Mouse (Mus musculus) stomach, postnatal 0 days (tissue): ENCODE measurements around the gene Urm1. TPM values are rescaled to one million over a fixed set of nuclear protein-coding genes. Genes with fewer than 3 reads are reported as not detected.
A peak's percentile ranks its signal among the peaks of the same experiment; 100 is the strongest.

Experiments
- ATAC-seq: fragments of 200-750 bp; cut with Nextera tagmentation; 2 replicates; pipeline ENCODE4 v1.8.0; 2017; ENCODE audit not compliant: low FRiP score, low TSS enrichment
- DNase-seq: peaks from one replicate; pipeline ENCODE4 v3.0.0-alpha.2; 2016; ENCODE audit warnings: low spot score
- H3K27ac ChIP-seq: fragments of 300-500 bp; sonication (generic); replicated peaks from 2 replicates; pipeline ENCODE4 v1.5.1; 2014; ENCODE audit warnings: mild to moderate bottlenecking, control low read depth
- H3K27me3 ChIP-seq: fragments of 300-500 bp; sonication (generic); 2 replicates; pipeline ENCODE4 v1.6.1; 2014; ENCODE audit warnings: low read length; ENCODE audit not compliant: control insufficient read depth, insufficient read depth
- H3K36me3 ChIP-seq: fragments of 300-500 bp; sonication (generic); 2 replicates; pipeline ENCODE4 v1.6.1; 2014; ENCODE audit warnings: low read length, mixed read lengths; ENCODE audit not compliant: control insufficient read depth, insufficient read depth
- H3K4me1 ChIP-seq: fragments of 300-500 bp; sonication (generic); replicated peaks from 2 replicates; pipeline ENCODE4 v1.6.1; 2014; ENCODE audit warnings: antibody characterized with exemption; ENCODE audit not compliant: control insufficient read depth, insufficient read depth
- H3K4me2 ChIP-seq: fragments of 300-500 bp; sonication (generic); replicated peaks from 2 replicates; pipeline ENCODE4 v1.6.1; 2014; ENCODE audit warnings: low read depth, mild to moderate bottlenecking, control low read depth, moderate library complexity
- H3K4me3 ChIP-seq: fragments of 300-500 bp; sonication (generic); 2 replicates; pipeline ENCODE4 v1.5.1; 2014; ENCODE audit warnings: low read depth, low read length, control low read depth
- H3K9ac ChIP-seq: fragments of 300-500 bp; sonication (generic); 2 replicates; pipeline ENCODE4 v1.6.1; 2014; ENCODE audit warnings: mild to moderate bottlenecking, low read length, control low read depth, mixed read lengths
- H3K9me3 ChIP-seq: fragments of 300-500 bp; sonication (generic); 2 replicates; pipeline ENCODE4 v1.6.1; 2016; ENCODE audit warnings: low read length; ENCODE audit not compliant: control insufficient read depth
- CTCF ChIP-seq: IDR thresholded peaks from 2 replicates; pipeline ENCODE4 v1.5.1; 2016; ENCODE audit warnings: antibody characterized with exemption, low read depth, mild to moderate bottlenecking, moderate library complexity
- EP300 ChIP-seq: optimal IDR thresholded peaks from 2 replicates; pipeline ENCODE3; 2016; ENCODE audit warnings: antibody characterized with exemption
- WGBS: fragments of 180-500 bp; shearing (Covaris S2); extraction: QIAGEN DNeasy Blood & Tissue Kit; methylation state at CpG from one replicate; pipeline ENCODE4 v1.1.7; 2014; 5-methylcytosine and 5-hydroxymethylcytosine counted together
- polyA plus RNA-seq: library from polyadenylated mRNA; unstranded; fragments of >200 nt; fragmentation: Nextera tagmentation; extraction: Ambion mirVana; gene quantifications from 2 replicates; pipeline ENCODE4 v1.2.1, GENCODE M21; 2015

Gene Urm1
- polyA plus RNA-seq, 1 experiment from 2014 or later, result 16.2 TPM

DNA sequence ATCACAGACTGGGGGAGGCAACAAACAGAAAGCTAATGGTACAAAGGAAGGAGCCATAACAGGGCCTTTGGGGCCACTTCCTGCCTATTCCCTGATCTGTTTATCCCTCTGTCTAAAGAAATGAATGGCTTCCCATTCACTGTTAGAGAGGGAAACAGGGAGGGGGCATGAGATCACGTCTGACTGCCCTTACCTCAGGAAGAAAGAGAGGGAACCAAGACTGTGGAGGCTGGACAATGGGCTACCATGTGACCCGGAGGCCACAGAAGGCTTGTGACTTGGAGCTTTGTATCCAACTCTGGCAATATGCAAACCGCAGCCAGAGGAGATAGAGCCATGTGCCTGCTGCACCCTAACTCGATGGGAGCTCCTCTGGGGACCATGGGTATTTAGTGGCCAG is 35.6 kb upstream of the Urm1 start:
- H3K4me2 ChIP-seq, result no peak overlapping the region
- H3K9me3 ChIP-seq, result no peaks in the 10 kb centered on the region
- 68% methylated on average over 4 of the region's 4 CpGs for WGBS
- no peak for DNase-seq
- ATAC-seq, result no peak
- H3K27ac ChIP-seq, result no peak overlapping the region
- no peak overlapping the region for H3K9ac ChIP-seq
- peaks cover 34% of the 10 kb centered on the region for H3K36me3 ChIP-seq
- H3K27me3 ChIP-seq, result no peaks in the 10 kb centered on the region
- no peaks in the 10 kb centered on the region for H3K4me1 ChIP-seq
- no peak overlapping the region for H3K4me3 ChIP-seq
- TF ChIP-seq CTCF (no peak), EP300 (no peak)

DNA sequence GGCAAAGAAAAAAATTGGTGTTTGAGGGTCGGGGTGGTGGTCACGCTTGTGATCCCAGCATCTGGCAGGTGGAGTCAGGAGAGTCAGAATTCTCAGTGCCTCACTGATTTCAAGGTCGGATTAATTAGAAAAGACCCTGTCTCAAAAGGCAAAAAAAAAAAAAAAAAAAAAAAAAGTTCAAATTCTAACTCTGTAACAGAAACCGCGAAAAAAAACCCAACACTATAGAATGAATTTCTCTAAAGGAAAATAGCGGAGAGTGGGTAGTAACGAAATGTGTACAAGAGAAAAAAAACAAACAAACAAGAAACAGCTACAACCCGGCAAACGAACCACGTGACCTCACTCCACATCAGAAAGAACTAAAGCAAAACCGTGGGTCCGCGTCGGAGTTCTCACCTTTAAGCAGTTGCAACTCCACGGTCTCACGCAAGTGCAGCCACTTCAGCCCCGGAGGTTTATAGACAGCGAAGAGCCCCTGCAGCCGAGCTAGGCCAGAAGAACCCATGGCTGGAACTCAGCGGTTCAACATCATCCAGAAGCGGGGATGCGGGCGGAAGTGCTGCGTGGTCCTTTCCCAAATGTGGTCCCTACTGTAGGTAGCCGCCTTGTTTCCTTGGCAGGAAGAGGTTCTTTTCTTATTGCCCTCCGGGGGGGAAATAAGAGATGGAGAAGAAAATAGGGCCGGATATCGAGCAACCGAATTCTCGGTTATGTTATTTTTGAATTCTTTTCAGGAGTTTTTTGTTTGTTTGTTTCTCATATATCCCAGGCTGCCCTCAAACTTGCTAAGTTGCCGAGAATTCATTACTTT is 32.6 kb upstream of the Urm1 start, which contains the start of gene Coq4:
TSS of gene Coq4 (plus strand) at position 390 of the 814 bp plus-strand sequence.
- WGBS, result 2% methylated on average over 31 of the region's 31 CpGs
- H3K27me3 ChIP-seq, result no peaks in the 10 kb centered on the region
- H3K36me3 ChIP-seq, result peaks cover 25% of the 10 kb centered on the region
- H3K27ac ChIP-seq, result peak within 1 kb of the TSS; percentile 81
- H3K4me3 ChIP-seq, result peak within 1 kb of the TSS; percentile 68
- H3K9ac ChIP-seq, result peak within 1 kb of the TSS; percentile 69
- no peaks in the 10 kb centered on the region for H3K4me1 ChIP-seq
- H3K4me2 ChIP-seq, result peak within 1 kb of the TSS; percentile 95
- no peak for TF ChIP-seq EP300
- TF ChIP-seq CTCF, result no peak
- DNase-seq (peak; percentile 88), ATAC-seq (peak; percentile 88)
- no peaks in the 10 kb centered on the region for H3K9me3 ChIP-seq

DNA sequence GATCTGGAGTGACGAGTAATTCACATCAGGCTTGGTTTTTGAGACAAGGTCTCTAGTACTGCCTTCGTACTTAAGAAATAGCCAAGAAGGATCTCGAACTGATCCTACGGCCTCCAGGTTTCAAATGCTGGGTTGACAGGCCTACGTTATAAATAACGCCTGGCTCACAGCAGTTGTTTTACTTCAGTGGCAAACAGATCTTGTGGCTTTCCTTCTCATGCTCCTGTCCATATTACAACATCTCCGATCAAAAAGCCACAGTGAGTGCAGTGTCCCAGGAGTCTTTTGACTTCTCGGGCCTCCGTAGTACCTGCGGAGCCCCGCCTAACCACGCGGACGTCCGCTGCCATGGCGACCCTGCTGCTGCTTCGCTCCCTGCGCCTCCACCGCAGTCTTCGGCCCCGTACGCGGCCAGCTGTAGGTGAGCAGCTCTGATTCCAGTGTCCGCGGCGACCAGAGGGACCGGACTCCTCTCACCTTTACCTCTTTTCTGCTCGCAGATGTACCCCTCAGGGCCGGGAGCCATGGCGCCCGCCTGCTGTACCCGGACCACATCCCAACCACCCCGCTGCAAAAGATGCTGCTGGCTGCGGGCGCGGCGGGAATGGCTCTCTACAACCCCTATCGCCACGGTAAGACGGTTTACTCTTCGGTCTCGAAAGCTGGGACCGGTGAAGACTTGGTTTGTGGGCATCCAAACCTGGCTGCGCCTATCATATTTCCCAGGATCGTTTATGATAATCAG is 31.8 kb upstream of the Urm1 start, which contains the start of gene Trub2:
TSS of gene Trub2 (minus strand) at position 566 of the 745 bp plus-strand sequence.
- Histone ChIP-seq H3K4me3 (peak within 1 kb of the TSS; percentile 68), H3K4me2 (peak within 1 kb of the TSS; percentile 95), H3K4me1 (no peaks in the 10 kb centered on the region), H3K36me3 (peaks cover 17% of the 10 kb centered on the region), H3K27ac (peak within 1 kb of the TSS; percentile 81), H3K9me3 (no peaks in the 10 kb centered on the region), H3K27me3 (no peaks in the 10 kb centered on the region), H3K9ac (peak within 1 kb of the TSS; percentile 69)
- TF ChIP-seq EP300 (no peak), CTCF (no peak)
- WGBS, result under 1% methylated on average over 45 of the region's 45 CpGs
- DNase-seq (peak; percentile 88), ATAC-seq (peak; percentile 87)

DNA sequence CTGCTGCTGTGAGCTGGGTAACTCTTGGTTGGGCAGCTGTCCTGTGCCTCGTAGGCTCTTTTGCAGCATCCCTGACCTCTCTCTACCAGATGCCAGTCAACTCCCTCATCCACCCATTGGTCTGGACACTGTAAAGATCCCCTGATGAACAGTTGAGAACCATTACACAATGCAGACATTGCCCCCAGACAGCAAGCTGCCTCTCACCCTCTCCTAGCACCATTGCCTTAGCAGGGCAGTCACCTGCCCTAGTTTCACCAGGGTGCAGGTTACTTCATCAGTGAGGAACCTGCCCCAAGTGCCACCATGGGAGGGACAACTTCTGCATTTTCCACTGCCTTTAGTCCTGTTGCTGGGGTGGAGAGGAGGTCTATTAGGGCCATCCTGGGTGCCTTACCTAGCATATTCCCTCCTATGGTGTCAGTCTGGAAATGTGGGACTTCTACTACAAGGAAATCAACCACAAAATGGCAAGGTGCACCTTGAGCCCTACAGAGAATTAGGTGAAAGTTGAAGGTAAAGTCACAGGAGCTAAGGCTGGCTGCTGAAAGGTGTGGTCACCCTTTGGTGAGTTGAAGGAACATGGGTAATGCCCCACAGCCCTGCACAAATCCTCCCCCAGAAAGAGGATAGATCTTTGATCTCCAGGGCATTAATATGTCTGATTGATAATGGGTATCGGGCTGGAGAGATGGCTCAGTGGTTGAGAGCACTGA is 26.9 kb upstream of the Urm1 start:
- Histone ChIP-seq H3K4me2 (no peak overlapping the region), H3K27ac (0 out of 2 replicates have a peak overlapping the region, but pooled peaks have one; percentile 30), H3K9me3 (no peaks in the 10 kb centered on the region), H3K4me1 (no peaks in the 10 kb centered on the region), H3K36me3 (peaks cover 4% of the 10 kb centered on the region), H3K4me3 (no peak overlapping the region), H3K9ac (no peak overlapping the region), H3K27me3 (no peaks in the 10 kb centered on the region)
- TF ChIP-seq EP300 (no peak), CTCF (no peak)
- ATAC-seq (peak; percentile 63), DNase-seq (peak; percentile 33)
- 92% methylated on average over 2 of the region's 2 CpGs for WGBS

DNA sequence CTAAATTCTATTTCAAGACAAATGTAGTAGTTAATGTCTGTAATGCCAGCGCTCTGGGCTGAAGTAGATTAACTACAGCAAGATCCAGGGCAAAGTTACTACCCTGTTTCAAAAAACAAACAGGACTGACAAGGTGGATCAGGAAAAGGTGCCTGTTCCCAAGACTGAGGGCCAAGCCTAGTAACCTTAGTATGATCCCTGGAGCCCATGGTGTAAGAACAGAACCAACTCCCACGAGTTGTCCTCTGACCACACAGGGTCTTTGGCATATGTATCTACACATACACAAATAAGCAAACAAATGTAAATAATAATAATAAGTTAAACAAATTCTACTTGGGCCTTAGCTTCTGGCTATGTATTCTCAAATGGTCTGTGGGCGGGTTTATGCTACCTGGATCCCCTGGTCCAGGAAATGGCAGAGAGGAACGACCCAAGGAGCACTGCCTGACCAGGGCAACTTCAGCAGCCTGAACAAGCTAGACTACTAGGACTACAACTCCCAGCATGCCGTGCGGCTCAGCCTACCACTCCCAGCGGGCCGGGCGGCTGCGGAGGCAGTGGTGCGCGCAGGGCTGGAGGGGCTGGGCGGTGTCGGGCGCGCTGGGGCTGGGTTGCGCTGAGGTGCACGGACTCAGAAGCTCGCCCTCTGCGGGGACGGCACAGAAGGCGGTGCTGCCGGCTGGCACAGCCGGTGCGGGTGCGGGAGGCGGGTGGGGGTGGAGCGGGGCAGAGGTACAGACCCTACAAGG is 17.6 kb upstream of the Urm1 start, which contains the start of gene Slc27a4:
TSS of gene Slc27a4 (plus strand) at position 560 of the 752 bp plus-strand sequence.
- Histone ChIP-seq H3K9ac (peak within 1 kb of the TSS; percentile 89), H3K27ac (peak within 1 kb of the TSS; percentile 87), H3K4me1 (peaks cover 2% of the 10 kb centered on the region; the same call in 1 of the 2 replicates), H3K9me3 (no peaks in the 10 kb centered on the region), H3K27me3 (no peaks in the 10 kb centered on the region), H3K4me2 (peak within 1 kb of the TSS; percentile 87), H3K4me3 (peak within 1 kb of the TSS; percentile 84), H3K36me3 (peaks cover 13% of the 10 kb centered on the region)
- WGBS, result 4% methylated on average over 22 of the region's 28 CpGs
- DNase-seq (peak; percentile 97), ATAC-seq (peak; percentile 98)
- TF ChIP-seq CTCF (peak; percentile 40), EP300 (no peak)
